ENCODE assay signal across 13 mouse cellular contexts in genomic region chr9:83624193-83624592, GRCm38 (mm10).
"Had no signal": no experiment of that assay in that cellular context is flagged by ENCODE, and none has a peak within 500 bp of the region (broad histone marks: within the 10 kb centered on the region; RNA-seq: fewer than 3 reads in every experiment).

No protein-coding gene starts in this region.

- H3K4me2 ChIP-seq: kidney, embryonic 15.5 days; limb, embryonic 13.5 days; neural tube, embryonic 12.5 days had no signal

- H3K9ac ChIP-seq: kidney, embryonic 15.5 days; limb, embryonic 13.5 days; liver, embryonic 14.5 days; neural tube, embryonic 12.5 days had no signal

- H3K36me3 ChIP-seq: kidney, embryonic 15.5 days; limb, embryonic 13.5 days; neural tube, embryonic 12.5 days had no signal

- H3K9me3 ChIP-seq: kidney, embryonic 15.5 days; limb, embryonic 13.5 days; neural tube, embryonic 12.5 days had no signal

- H3K4me3 ChIP-seq: kidney, embryonic 15.5 days; layer of hippocampus, adult 2 months; limb, embryonic 13.5 days; myocyte; neural tube, embryonic 12.5 days had no signal

- H3K27me3 ChIP-seq: kidney, embryonic 15.5 days; limb, embryonic 13.5 days; neural tube, embryonic 12.5 days had no signal

- DNase-seq: kidney, adult 18-20 months; kidney, postnatal 36 days; lung, adult 18-20 months; right cerebral cortex, postnatal 4 days; spleen, adult 18-20 months; thymus, adult 18-20 months; thymus, postnatal 14 days had no signal

- H3K27ac ChIP-seq: kidney, embryonic 15.5 days; layer of hippocampus, adult 2 months; limb, embryonic 13.5 days; liver, embryonic 14.5 days; neural tube, embryonic 12.5 days had no signal
